Mouse (Mus musculus): ENCODE measurements at regions not wholly inside any gene's neighbourhood (a gene's known extent, or its start where the extent isn't known, plus 50 kb on each side); places are given as distances from the start of the nearest gene placed in this dataset.
A peak's percentile ranks its signal among the peaks of the same experiment; 100 is the strongest.

GRCm38 (mm10) chr9:113601451-113601850 is 106.6 kb downstream of the Pdcd6ip start:
- DNase-seq (ENCODE audit: low read depth, low spot score), result no peak

- DNase-seq (ENCODE audit: low read depth, low spot score), result no peak
Measured at GRCm38 (mm10) chr9:113587260-113587659, 120.8 kb downstream of the Pdcd6ip start.

GRCm38 (mm10) chr9:113586477-113586876 is 121.6 kb downstream of the Pdcd6ip start:
- DNase-seq (ENCODE audit: low read depth, low spot score), result no peak

- no peak for DNase-seq (ENCODE audit: low read depth, low spot score)
Measured at GRCm38 (mm10) chr9:113578221-113578620, 129.8 kb downstream of the Pdcd6ip start.

- DNase-seq (ENCODE audit: low read depth, low spot score), result no peak
Measured at GRCm38 (mm10) chr9:113568849-113569248, 139.2 kb downstream of the Pdcd6ip start.

- DNase-seq (ENCODE audit: low read depth, low spot score), result no peak
Measured at GRCm38 (mm10) chr9:113567705-113568104, 140.4 kb downstream of the Pdcd6ip start.

- DNase-seq (ENCODE audit: low read depth, low spot score), result no peak
Measured at GRCm38 (mm10) chr9:113566620-113567019, 141.4 kb downstream of the Pdcd6ip start.

GRCm38 (mm10) chr9:113553911-113554310 is 154.1 kb downstream of the Pdcd6ip start:
- no peak for DNase-seq (ENCODE audit: low read depth, low spot score)

GRCm38 (mm10) chr9:113547458-113547857 is 160.6 kb downstream of the Pdcd6ip start:
- no peak for DNase-seq (ENCODE audit: low read depth, low spot score)

GRCm38 (mm10) chr9:113528586-113528985 is 179.5 kb downstream of the Pdcd6ip start:
- DNase-seq (ENCODE audit: low read depth, low spot score), result peak; percentile 27

GRCm38 (mm10) chr9:113524307-113524706 is 183.8 kb downstream of the Pdcd6ip start:
- no peak for DNase-seq (ENCODE audit: low read depth, low spot score)

- DNase-seq (ENCODE audit: low read depth, low spot score), result no peak
Measured at GRCm38 (mm10) chr9:113523173-113523572, 184.9 kb downstream of the Pdcd6ip start.

- DNase-seq (ENCODE audit: low read depth, low spot score), result no peak
Measured at GRCm38 (mm10) chr9:113519727-113520126, 188.3 kb downstream of the Pdcd6ip start.

GRCm38 (mm10) chr9:113518482-113518881 is 189.6 kb downstream of the Pdcd6ip start:
- DNase-seq (ENCODE audit: low read depth, low spot score), result no peak

- DNase-seq (ENCODE audit: low read depth, low spot score), result no peak
Measured at GRCm38 (mm10) chr9:113517756-113518155, 190.3 kb downstream of the Pdcd6ip start.

- DNase-seq (ENCODE audit: low read depth, low spot score), result no peak
Measured at GRCm38 (mm10) chr9:113515703-113516020, 192.4 kb downstream of the Pdcd6ip start.

- no peak for DNase-seq (ENCODE audit: low read depth, low spot score)
Measured at GRCm38 (mm10) chr9:113514846-113515702, 193.0 kb downstream of the Pdcd6ip start.

GRCm38 (mm10) chr9:113511302-113511701 is 196.8 kb downstream of the Pdcd6ip start:
- no peak for DNase-seq (ENCODE audit: low read depth, low spot score)

- no peak for DNase-seq (ENCODE audit: low read depth, low spot score)
Measured at GRCm38 (mm10) chr9:113509368-113509767, 198.7 kb downstream of the Pdcd6ip start.

GRCm38 (mm10) chr9:113508821-113509220 is 199.2 kb downstream of the Pdcd6ip start:
- no peak for DNase-seq (ENCODE audit: low read depth, low spot score)

- DNase-seq (ENCODE audit: low read depth, low spot score), result no peak
Measured at GRCm38 (mm10) chr9:113507561-113508460, 200.2 kb downstream of the Pdcd6ip start.

- DNase-seq (ENCODE audit: low read depth, low spot score), result no peak
Measured at GRCm38 (mm10) chr9:113499246-113499645, 208.8 kb downstream of the Pdcd6ip start.

Measured in retina, postnatal 7 days (tissue).